Mouse (Mus musculus): ENCODE measurements around the gene Lor. TPM values are rescaled to one million over a fixed set of nuclear protein-coding genes. Genes with fewer than 3 reads are reported as not detected.

Lor gene
- polyA plus RNA-seq (2015; fragmentation: Nextera tagmentation; extraction: Ambion mirVana), result 6.7 and 7.9 TPM in 2 replicates

DNA sequence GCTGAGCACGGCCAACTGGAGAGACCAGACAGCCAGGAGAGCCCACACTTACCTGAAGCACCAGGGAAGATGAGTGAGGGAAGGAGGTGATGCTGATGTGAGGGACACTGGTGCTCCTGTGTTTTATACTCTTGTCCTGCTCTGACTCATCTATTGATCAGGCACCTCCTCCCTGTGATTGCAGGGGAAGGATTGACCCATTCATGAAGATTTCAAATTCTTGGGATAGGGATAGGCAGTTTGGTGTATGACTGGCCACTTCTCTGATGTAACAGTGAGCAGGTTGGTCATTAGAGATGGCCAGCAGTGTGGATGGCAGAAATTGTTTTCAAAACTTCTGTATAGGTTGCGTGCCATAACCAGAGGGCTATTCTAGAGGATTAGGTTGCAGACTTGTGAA, at the start of gene Lor:
Lor (minus strand) TSS at position 101 of the 400 bp plus-strand sequence.
- peak within 1 kb of the TSS; percentile 87 for H3K9ac ChIP-seq (ENCODE audit: low read depth, low read length)
- no peaks in the 10 kb centered on the region for H3K36me3 ChIP-seq (ENCODE audit: control insufficient read depth, insufficient read depth, low read length)
- H3K4me1 ChIP-seq (ENCODE audit: control insufficient read depth, insufficient read depth, low read depth, low read length), result peaks cover 5% of the 10 kb centered on the region
- 0 out of 2 replicates have a peak, but pooled peaks cover 2% of the 10 kb centered on the region for H3K27me3 ChIP-seq (replicated peaks; ENCODE audit: control insufficient read depth, insufficient read depth, low read length)
- ATAC-seq, result no peak
- WGBS, result 89% methylated on average over 2 of the region's 2 CpGs
- H3K4me3 ChIP-seq (ENCODE audit: low read length), result peak within 1 kb of the TSS; percentile 64
- H3K4me2 ChIP-seq (ENCODE audit: low read length), result peak within 1 kb of the TSS; percentile 67
- H3K9me3 ChIP-seq (ENCODE audit: control insufficient read depth, low read length), result no peaks in the 10 kb centered on the region
- peak within 1 kb of the TSS; percentile 96 for H3K27ac ChIP-seq (ENCODE audit: low read depth, low read length)

DNA sequence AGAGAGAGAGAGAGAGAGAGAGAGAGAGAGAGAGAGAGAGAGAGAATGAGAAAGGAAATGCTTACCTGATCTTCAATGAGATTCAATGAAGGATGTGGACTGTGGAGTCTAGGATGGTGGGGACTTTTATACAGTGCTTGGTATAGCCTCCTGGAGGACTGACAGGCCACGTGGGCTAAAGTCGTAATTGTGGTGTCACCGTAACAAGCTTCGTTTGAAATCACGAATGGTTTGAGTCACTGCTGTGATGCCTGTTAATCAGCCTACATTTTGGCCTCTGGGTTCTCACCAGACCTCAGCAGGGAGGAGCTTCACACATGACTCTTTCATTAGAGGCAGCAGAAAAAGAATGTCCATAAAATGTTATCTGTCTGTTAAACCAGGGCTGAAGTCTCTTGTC, 40.9 kb upstream of the Lor start, which contains the start of gene Prr9:
Prr9 (minus strand) TSS at position 101 of the 400 bp plus-strand sequence.
- no peaks in the 10 kb centered on the region for H3K9me3 ChIP-seq (ENCODE audit: control insufficient read depth, low read length)
- H3K27me3 ChIP-seq (replicated peaks; ENCODE audit: control insufficient read depth, insufficient read depth, low read length), result no peaks in the 10 kb centered on the region
- no peak within 1 kb of the TSS for H3K4me3 ChIP-seq (ENCODE audit: low read length)
- H3K9ac ChIP-seq (ENCODE audit: low read depth, low read length), result no peak within 1 kb of the TSS
- no peak for ATAC-seq
- no peak within 1 kb of the TSS for H3K4me2 ChIP-seq (ENCODE audit: low read length)
- no peaks in the 10 kb centered on the region for H3K4me1 ChIP-seq (ENCODE audit: control insufficient read depth, insufficient read depth, low read depth, low read length)
- 77% methylated on average over 5 of the region's 5 CpGs for WGBS
- no peak within 1 kb of the TSS for H3K27ac ChIP-seq (ENCODE audit: low read depth, low read length)
- no peaks in the 10 kb centered on the region for H3K36me3 ChIP-seq (ENCODE audit: control insufficient read depth, insufficient read depth, low read length)

DNA sequence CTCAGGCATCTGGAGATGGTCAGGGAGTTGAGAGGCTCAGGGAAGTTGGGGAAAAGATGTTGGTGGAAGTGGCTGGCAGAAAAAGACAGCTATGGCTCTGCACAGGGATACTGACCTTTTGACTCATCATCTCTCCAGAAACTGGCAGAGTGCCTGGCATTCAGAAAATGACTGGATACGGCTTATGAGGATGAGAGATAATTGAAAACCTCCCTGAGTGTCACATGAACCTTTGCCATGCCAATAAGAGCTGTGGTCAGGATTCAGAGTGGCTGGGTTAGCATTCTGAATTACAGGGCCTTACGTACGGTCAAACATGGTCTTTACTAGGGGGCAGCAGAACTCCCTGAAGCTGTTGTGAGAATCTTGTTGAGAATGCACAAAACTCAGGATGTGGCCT, 38.0 kb upstream of the Lor start:
- ATAC-seq, result no peak
- Histone ChIP-seq H3K9me3 (ENCODE audit: control insufficient read depth, low read length) (no peaks in the 10 kb centered on the region), H3K4me1 (ENCODE audit: control insufficient read depth, insufficient read depth, low read depth, low read length) (no peaks in the 10 kb centered on the region), H3K4me3 (ENCODE audit: low read length) (no peak overlapping the region), H3K27me3 (replicated peaks; ENCODE audit: control insufficient read depth, insufficient read depth, low read length) (no peaks in the 10 kb centered on the region), H3K4me2 (ENCODE audit: low read length) (no peak overlapping the region), H3K36me3 (ENCODE audit: control insufficient read depth, insufficient read depth, low read length) (no peaks in the 10 kb centered on the region), H3K27ac (ENCODE audit: low read depth, low read length) (no peak overlapping the region), H3K9ac (ENCODE audit: low read depth, low read length) (no peak overlapping the region)
- 81% methylated on average over 3 of the region's 3 CpGs for WGBS

DNA sequence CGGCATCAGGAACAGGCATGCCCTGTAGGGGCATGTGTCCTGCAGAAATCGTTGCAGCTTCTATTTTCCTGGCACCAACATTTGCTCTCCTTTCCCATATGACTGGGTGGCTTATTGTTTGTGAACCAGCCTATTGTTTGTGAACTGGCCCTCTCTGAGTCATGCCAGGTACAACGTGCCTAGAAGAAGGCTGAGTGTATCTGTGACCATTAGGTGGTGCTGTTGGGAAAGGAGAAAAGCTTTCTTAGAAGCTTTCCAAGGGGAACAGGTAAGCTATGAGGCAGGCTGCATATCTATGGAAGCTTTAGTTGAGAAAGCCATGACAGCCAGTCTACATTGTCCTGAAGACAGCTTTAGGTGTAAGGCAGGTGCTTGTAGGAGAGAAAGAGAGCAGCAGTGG, 35.0 kb upstream of the Lor start:
- Histone ChIP-seq H3K4me1 (ENCODE audit: control insufficient read depth, insufficient read depth, low read depth, low read length) (no peaks in the 10 kb centered on the region), H3K9me3 (ENCODE audit: control insufficient read depth, low read length) (no peaks in the 10 kb centered on the region), H3K27me3 (replicated peaks; ENCODE audit: control insufficient read depth, insufficient read depth, low read length) (no peaks in the 10 kb centered on the region), H3K4me2 (ENCODE audit: low read length) (no peak overlapping the region), H3K27ac (ENCODE audit: low read depth, low read length) (no peak overlapping the region), H3K4me3 (ENCODE audit: low read length) (no peak overlapping the region), H3K36me3 (ENCODE audit: control insufficient read depth, insufficient read depth, low read length) (no peaks in the 10 kb centered on the region), H3K9ac (ENCODE audit: low read depth, low read length) (no peak overlapping the region)
- ATAC-seq, result 0 out of 2 replicates have a peak, but pooled peaks have one; percentile 69
- 34% methylated on average over 3 of the region's 3 CpGs for WGBS

DNA sequence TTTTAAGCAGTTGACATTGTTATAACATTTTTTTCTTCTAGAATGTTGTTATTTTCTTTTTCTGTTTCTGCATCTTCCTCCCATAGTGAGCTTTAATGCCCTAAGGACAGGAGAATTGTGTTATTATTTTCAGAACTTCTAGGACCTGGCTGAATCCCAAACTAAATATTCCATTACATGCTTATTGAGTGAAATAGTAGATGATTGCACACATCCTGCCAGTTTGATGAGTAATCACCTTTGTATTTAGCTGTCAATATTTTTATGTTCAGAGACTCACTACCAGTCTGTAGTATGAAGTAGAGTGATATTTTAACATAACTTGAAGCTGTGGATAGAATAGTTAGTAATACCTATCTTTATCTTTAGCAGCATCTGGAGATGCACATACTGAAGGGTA, 28.6 kb upstream of the Lor start:
- Histone ChIP-seq H3K4me1 (ENCODE audit: control insufficient read depth, insufficient read depth, low read depth, low read length) (no peaks in the 10 kb centered on the region), H3K4me3 (ENCODE audit: low read length) (no peak overlapping the region), H3K9ac (ENCODE audit: low read depth, low read length) (no peak overlapping the region), H3K4me2 (ENCODE audit: low read length) (no peak overlapping the region), H3K27me3 (replicated peaks; ENCODE audit: control insufficient read depth, insufficient read depth, low read length) (no peaks in the 10 kb centered on the region), H3K9me3 (ENCODE audit: control insufficient read depth, low read length) (no peaks in the 10 kb centered on the region), H3K36me3 (ENCODE audit: control insufficient read depth, insufficient read depth, low read length) (no peaks in the 10 kb centered on the region), H3K27ac (ENCODE audit: low read depth, low read length) (no peak overlapping the region)
- no peak for ATAC-seq

DNA sequence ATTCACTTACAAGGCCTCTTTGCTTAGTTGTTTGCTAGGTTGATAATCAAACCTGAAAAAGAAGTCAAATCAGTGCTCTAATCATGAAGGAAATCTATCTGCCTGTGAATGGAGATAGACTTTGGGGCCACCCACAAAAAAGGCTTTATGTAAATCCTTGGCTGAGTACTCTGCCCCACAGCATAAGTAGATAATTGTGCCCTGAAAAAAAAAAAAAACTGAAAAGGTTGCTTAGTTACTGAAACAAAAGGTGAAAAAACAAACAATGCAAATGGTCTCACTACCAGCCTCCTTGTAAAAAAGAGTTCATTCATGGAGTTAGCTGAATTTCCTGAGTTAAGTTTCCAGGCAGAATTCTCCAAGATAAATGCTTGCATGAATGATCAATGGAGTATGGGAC, 27.8 kb upstream of the Lor start:
- H3K27ac ChIP-seq (ENCODE audit: low read depth, low read length), result no peak overlapping the region
- no peaks in the 10 kb centered on the region for H3K27me3 ChIP-seq (replicated peaks; ENCODE audit: control insufficient read depth, insufficient read depth, low read length)
- H3K4me2 ChIP-seq (ENCODE audit: low read length), result no peak overlapping the region
- no peaks in the 10 kb centered on the region for H3K4me1 ChIP-seq (ENCODE audit: control insufficient read depth, insufficient read depth, low read depth, low read length)
- no peaks in the 10 kb centered on the region for H3K36me3 ChIP-seq (ENCODE audit: control insufficient read depth, insufficient read depth, low read length)
- H3K9ac ChIP-seq (ENCODE audit: low read depth, low read length), result no peak overlapping the region
- ATAC-seq, result no peak
- H3K4me3 ChIP-seq (ENCODE audit: low read length), result no peak overlapping the region
- H3K9me3 ChIP-seq (ENCODE audit: control insufficient read depth, low read length), result no peaks in the 10 kb centered on the region

DNA sequence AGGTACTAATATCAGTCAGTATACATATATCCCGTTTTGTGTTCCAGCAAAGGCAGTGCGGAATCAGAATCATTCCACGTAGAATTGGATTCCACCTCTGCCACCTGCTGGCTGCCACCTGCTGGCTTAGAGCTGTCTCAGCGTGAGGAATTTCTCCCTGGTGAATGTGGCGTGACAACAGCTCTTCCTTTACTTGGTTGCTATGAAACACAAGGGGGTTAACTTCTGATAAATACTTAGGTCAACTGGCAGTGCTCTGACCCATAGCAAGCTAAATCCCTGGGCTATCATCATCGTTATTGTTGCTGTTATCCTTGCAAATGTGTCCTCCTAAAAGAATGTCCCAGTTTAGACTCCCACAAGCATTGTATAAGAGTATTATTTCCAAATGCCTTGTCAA, 23.6 kb upstream of the Lor start:
- Histone ChIP-seq H3K4me1 (ENCODE audit: control insufficient read depth, insufficient read depth, low read depth, low read length) (no peaks in the 10 kb centered on the region), H3K27me3 (replicated peaks; ENCODE audit: control insufficient read depth, insufficient read depth, low read length) (no peaks in the 10 kb centered on the region), H3K9ac (ENCODE audit: low read depth, low read length) (no peak overlapping the region), H3K9me3 (ENCODE audit: control insufficient read depth, low read length) (no peaks in the 10 kb centered on the region), H3K4me3 (ENCODE audit: low read length) (no peak overlapping the region), H3K4me2 (ENCODE audit: low read length) (no peak overlapping the region), H3K27ac (ENCODE audit: low read depth, low read length) (no peak overlapping the region), H3K36me3 (ENCODE audit: control insufficient read depth, insufficient read depth, low read length) (no peaks in the 10 kb centered on the region)
- WGBS, result 4% methylated on average over 6 of the region's 6 CpGs
- ATAC-seq, result peak; percentile 82

DNA sequence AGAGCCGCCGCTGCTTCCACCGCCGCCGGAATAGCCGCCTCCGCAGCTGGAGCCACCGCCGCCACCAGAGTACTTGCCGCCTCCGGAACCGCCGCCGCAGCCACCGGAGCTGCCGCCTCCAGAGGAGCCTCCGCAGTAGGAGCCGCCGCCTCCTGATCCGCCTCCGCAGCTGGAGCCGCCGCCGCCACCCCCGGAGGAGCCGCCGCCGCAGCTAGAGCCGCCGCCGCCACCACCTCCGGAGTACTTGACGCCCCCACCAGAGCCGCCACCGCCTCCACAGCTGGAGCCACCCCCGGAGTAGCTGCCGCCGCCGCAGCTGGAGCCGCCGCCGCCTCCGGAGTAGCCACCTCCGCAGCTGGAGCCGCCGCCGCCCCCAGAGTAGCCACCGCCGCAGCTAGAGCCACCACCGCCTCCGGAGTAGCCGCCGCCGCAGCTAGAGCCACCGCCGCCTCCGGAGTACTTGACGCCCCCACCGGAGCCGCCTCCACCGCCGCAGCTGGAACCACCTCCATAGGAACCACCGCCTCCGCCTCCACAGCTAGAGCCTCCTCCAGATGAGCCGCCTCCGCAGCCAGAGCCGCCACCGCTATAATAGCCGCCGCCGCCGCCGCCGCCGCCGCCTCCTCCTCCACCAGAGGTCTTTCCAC, 1.5 kb downstream of the Lor start:
- Histone ChIP-seq H3K9me3 (ENCODE audit: control insufficient read depth, low read length) (no peaks in the 10 kb centered on the region), H3K27me3 (replicated peaks; ENCODE audit: control insufficient read depth, insufficient read depth, low read length) (0 out of 2 replicates have a peak, but pooled peaks cover 2% of the 10 kb centered on the region), H3K9ac (ENCODE audit: low read depth, low read length) (peak overlapping the region; percentile 87), H3K4me1 (ENCODE audit: control insufficient read depth, insufficient read depth, low read depth, low read length) (peaks cover 5% of the 10 kb centered on the region), H3K36me3 (ENCODE audit: control insufficient read depth, insufficient read depth, low read length) (no peaks in the 10 kb centered on the region), H3K27ac (ENCODE audit: low read depth, low read length) (peak overlapping the region; percentile 96), H3K4me3 (ENCODE audit: low read length) (peak overlapping the region; percentile 64), H3K4me2 (ENCODE audit: low read length) (peak overlapping the region; percentile 67)
- peak; percentile 74 for ATAC-seq
- 0% methylated on average over 45 of the region's 76 CpGs for WGBS

DNA sequence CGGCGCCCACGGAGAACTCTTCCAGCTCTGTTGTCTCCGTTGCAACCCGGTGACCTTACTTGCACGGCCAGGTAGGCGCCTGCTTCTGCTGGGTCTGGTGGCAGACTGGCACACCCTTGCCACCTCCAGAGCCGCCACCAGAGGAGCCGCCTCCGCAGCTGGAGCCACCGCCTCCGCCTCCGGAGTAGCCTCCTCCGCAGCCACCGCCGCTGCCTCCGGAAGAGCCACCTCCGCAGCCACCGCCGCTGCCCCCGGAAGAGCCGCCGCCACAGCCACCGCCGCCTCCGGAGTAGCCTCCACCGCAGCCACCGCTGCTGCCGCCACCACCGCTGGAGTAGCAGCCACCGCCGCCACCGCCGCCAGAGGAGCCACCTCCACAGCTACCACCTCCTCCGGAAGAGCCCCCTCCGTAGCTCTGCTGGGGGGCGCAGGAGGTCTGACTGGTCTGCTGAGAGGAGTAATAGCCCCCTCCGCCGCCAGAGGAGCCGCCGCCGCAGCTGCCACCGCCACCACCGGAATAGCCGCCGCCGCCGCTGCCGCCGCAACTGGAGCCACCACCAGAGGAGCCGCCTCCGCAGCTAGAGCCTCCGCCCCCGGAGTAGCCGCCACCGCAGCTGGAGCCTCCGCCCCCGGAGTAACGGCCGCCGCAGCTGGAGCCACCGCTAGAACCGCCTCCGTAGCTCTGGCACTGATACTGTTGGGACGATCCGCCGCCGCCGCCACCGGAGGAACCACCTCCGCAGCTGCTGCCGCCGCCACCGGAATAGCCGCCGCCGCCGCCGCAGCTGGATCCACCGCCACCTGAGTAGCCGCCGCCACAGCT, 2.3 kb downstream of the Lor start:
- H3K4me1 ChIP-seq (ENCODE audit: control insufficient read depth, insufficient read depth, low read depth, low read length), result peaks cover 5% of the 10 kb centered on the region
- peak overlapping the region; percentile 64 for H3K4me3 ChIP-seq (ENCODE audit: low read length)
- peak overlapping the region; percentile 96 for H3K27ac ChIP-seq (ENCODE audit: low read depth, low read length)
- H3K9ac ChIP-seq (ENCODE audit: low read depth, low read length), result peak overlapping the region; percentile 87
- 0 out of 2 replicates have a peak, but pooled peaks cover 2% of the 10 kb centered on the region for H3K27me3 ChIP-seq (replicated peaks; ENCODE audit: control insufficient read depth, insufficient read depth, low read length)
- 1% methylated on average over 62 of the region's 82 CpGs for WGBS
- peak; percentile 91 for ATAC-seq
- no peaks in the 10 kb centered on the region for H3K36me3 ChIP-seq (ENCODE audit: control insufficient read depth, insufficient read depth, low read length)
- no peaks in the 10 kb centered on the region for H3K9me3 ChIP-seq (ENCODE audit: control insufficient read depth, low read length)
- peak overlapping the region; percentile 67 for H3K4me2 ChIP-seq (ENCODE audit: low read length)
